ENCODE assay signal across 7 mouse cellular contexts in the genomic region with DNA sequence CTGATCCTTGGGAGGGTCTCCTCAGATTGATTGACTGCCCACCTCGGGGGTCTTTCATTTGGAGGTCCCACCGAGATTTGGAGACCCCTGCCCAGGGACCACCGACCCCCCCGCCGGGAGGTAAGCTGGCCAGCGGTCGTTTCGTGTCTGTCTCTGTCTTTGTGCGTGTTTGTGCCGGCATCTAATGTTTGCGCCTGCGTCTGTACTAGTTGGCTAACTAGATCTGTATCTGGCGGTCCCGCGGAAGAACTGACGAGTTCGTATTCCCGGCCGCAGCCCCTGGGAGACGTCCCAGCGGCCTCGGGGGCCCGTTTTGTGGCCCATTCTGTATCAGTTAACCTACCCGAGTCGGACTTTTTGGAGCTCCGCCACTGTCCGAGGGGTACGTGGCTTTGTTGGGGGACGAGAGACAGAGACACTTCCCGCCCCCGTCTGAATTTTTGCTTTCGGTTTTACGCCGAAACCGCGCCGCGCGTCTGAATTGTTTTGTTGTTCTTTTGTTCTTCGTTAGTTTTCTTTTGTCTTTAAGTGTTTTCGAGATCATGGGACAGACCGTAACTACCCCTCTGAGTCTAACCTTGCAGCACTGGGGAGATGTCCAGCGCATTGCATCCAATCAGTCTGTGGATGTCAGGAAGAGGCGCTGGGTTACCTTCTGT. TPM values are rescaled to one million over a fixed set of nuclear protein-coding genes. Genes with fewer than 3 reads are reported as not detected.
DNase-seq lines count a peak whose midpoint lies in the region; ATAC-seq and TF ChIP-seq lines count a peak whose summit lies in the region.
"Not testable (repeated sequence)": the region's sequence is repeated elsewhere in the genome, so short reads cannot be mapped to it uniquely, and the experiment has no call there.

No protein-coding gene starts in this region.

- WGBS in embryonic facial prominence, embryonic 13.5 days, result 2% methylated on average over 43 of the region's 44 CpGs
- WGBS in hindbrain, embryonic 11.5 days, result 3% methylated on average over 30 of the region's 44 CpGs
- WGBS in kidney, adult 2 months, result 1% methylated on average over 42 of the region's 44 CpGs
- whole genome bisulfite sequencing in liver, adult 2 months, result 6% methylated on average over 43 of the region's 44 CpGs
- 6% methylated on average over 33 of the region's 44 CpGs for WGBS in neural tube, embryonic 14.5 days

- DNase-seq in gastrocnemius, adult 2 months; hindbrain, embryonic 11.5 days (ENCODE audit: low spot score); kidney, adult 2 months; liver, adult 2 months (ENCODE audit: extremely low read depth, low read depth, low spot score): not testable (repeated sequence)
- DNase-seq in lung, postnatal 36 days, result peak; percentile 13

- peaks cover 23% of the 10 kb centered on the region for H3K27me3 ChIP-seq in embryonic facial prominence, embryonic 13.5 days
- not testable (repeated sequence) for H3K27me3 ChIP-seq in hindbrain, embryonic 11.5 days (ENCODE audit: control insufficient read depth, insufficient read depth, low read length); kidney, adult 2 months (replicated peaks; ENCODE audit: control insufficient read depth, insufficient read depth, low read length); liver, adult 2 months (ENCODE audit: control insufficient read depth, insufficient read depth, low read length); neural tube, embryonic 14.5 days (ENCODE audit: control insufficient read depth, insufficient read depth, low read length)

- H3K4me2 ChIP-seq in embryonic facial prominence, embryonic 13.5 days, result peak overlapping the region; percentile 60
- H3K4me2 ChIP-seq in hindbrain, embryonic 11.5 days (replicated peaks; ENCODE audit: low read depth, low read length), result peak overlapping the region; percentile 52
- peak overlapping the region; percentile 46 for H3K4me2 ChIP-seq in neural tube, embryonic 14.5 days (ENCODE audit: low read depth, low read length)

- ATAC-seq in embryonic facial prominence, embryonic 13.5 days (ENCODE audit: insufficient number of reproducible peaks, insufficient read depth, low FRiP score, low TSS enrichment, low read depth); hindbrain, embryonic 11.5 days (ENCODE audit: low FRiP score); neural tube, embryonic 14.5 days (ENCODE audit: low read depth): not testable (repeated sequence)

- H3K9me3 ChIP-seq in embryonic facial prominence, embryonic 13.5 days; hindbrain, embryonic 11.5 days (ENCODE audit: control insufficient read depth, low read length); neural tube, embryonic 14.5 days (ENCODE audit: control insufficient read depth, low read length): not testable (repeated sequence)

- not testable (repeated sequence) for H3K4me1 ChIP-seq in embryonic facial prominence, embryonic 13.5 days; hindbrain, embryonic 11.5 days (replicated peaks; ENCODE audit: control insufficient read depth, insufficient read depth, low read length); neural tube, embryonic 14.5 days (ENCODE audit: control insufficient read depth, insufficient read depth, low read length)
- H3K4me1 ChIP-seq in kidney, adult 2 months (ENCODE audit: control insufficient read depth, insufficient read depth, low read length), result peaks cover 20% of the 10 kb centered on the region; the same call in 1 of the 2 replicates
- H3K4me1 ChIP-seq in liver, adult 2 months (ENCODE audit: control insufficient read depth, insufficient read depth, low read length), result peaks cover 22% of the 10 kb centered on the region

- peak overlapping the region; percentile 41 for H3K4me3 ChIP-seq in embryonic facial prominence, embryonic 13.5 days
- H3K4me3 ChIP-seq in gastrocnemius, adult 2 months, result peak overlapping the region; percentile 70
- H3K4me3 ChIP-seq in hindbrain, embryonic 11.5 days (ENCODE audit: low read depth, low read length), result peak overlapping the region; percentile 32
- H3K4me3 ChIP-seq in kidney, adult 2 months (ENCODE audit: insufficient read depth, low read depth, low read length), result peak overlapping the region; percentile 45
- H3K4me3 ChIP-seq in liver, adult 2 months (ENCODE audit: insufficient read depth, low read depth, low read length), result peak overlapping the region; percentile 68
- peak overlapping the region; percentile 29 for H3K4me3 ChIP-seq in neural tube, embryonic 14.5 days (ENCODE audit: low read depth, low read length)

- not testable (repeated sequence) for H3K36me3 ChIP-seq in embryonic facial prominence, embryonic 13.5 days; hindbrain, embryonic 11.5 days (ENCODE audit: control insufficient read depth, insufficient read depth, low read length); kidney, adult 2 months (ENCODE audit: control insufficient read depth, insufficient read depth, low read length); liver, adult 2 months (ENCODE audit: control insufficient read depth, insufficient read depth, low read length); neural tube, embryonic 14.5 days (ENCODE audit: control insufficient read depth, insufficient read depth, low read length)

- 0 out of 2 replicates have a peak overlapping the region, but pooled peaks have one; percentile 52 for H3K9ac ChIP-seq in embryonic facial prominence, embryonic 13.5 days
- not testable (repeated sequence) for H3K9ac ChIP-seq in hindbrain, embryonic 11.5 days (ENCODE audit: low read depth, low read length)
- peak overlapping the region; percentile 84 for H3K9ac ChIP-seq in liver, adult 2 months (ENCODE audit: low read depth, low read length)
- H3K9ac ChIP-seq in neural tube, embryonic 14.5 days (replicated peaks; ENCODE audit: low read depth, low read length), result peak overlapping the region; percentile 34; the same call in 1 of the 2 replicates

- intact Hi-C loops in gastrocnemius, adult 2 months (cut with DNase I), result not testable (repeated sequence)

- not testable (repeated sequence) for H3K27ac ChIP-seq in embryonic facial prominence, embryonic 13.5 days; hindbrain, embryonic 11.5 days (ENCODE audit: low read depth, low read length); neural tube, embryonic 14.5 days (ENCODE audit: low read depth, low read length)
- H3K27ac ChIP-seq in gastrocnemius, adult 2 months, result peak overlapping the region; percentile 75
- H3K27ac ChIP-seq in kidney, adult 2 months (ENCODE audit: insufficient read depth, low read depth, low read length), result peak overlapping the region; percentile 51
- peak overlapping the region; percentile 97 for H3K27ac ChIP-seq in liver, adult 2 months (replicated peaks; ENCODE audit: insufficient read depth, low read depth, low read length)

- not testable (repeated sequence) for TF ChIP-seq CTCF in gastrocnemius, adult 2 months (IDR thresholded peaks at IDR 0.05); kidney, adult 2 months (conservative IDR thresholded peaks at IDR 0.05; ENCODE audit: insufficient read depth, insufficient read length, low read depth, low read length); liver, adult 2 months (IDR thresholded peaks at IDR 0.05; ENCODE audit: low read depth, low read length)

- not testable (repeated sequence) for H3K79me2 ChIP-seq in liver, adult 2 months (ENCODE audit: control insufficient read depth, insufficient read depth, low read length)

- TF ChIP-seq POLR2A in kidney, adult 2 months (IDR thresholded peaks at IDR 0.05; ENCODE audit: low read depth, low read length); liver, adult 2 months (IDR thresholded peaks at IDR 0.05; ENCODE audit: extremely low read depth, insufficient read depth, low read length): not testable (repeated sequence)

RNA-seq across cellular contexts. Expression of gene Ykt6, which starts 51.0 kb away (rescaled TPM):
- polyA plus RNA-seq in embryonic facial prominence, embryonic 13.5 days (2015; fragmentation: Nextera tagmentation; extraction: Ambion mirVana), result 58.7 and 66.0 TPM in 2 replicates
- total RNA-seq in gastrocnemius, adult 2 months (2021), result 10 to 100 TPM; 37.0 to 46.7 TPM
- 30.2 and 31.9 TPM in 2 replicates for polyA plus RNA-seq in hindbrain, embryonic 11.5 days (2014; fragmentation: Nextera tagmentation; extraction: Ambion mirVana)
- polyA plus RNA-seq in kidney, adult 2 months (2012; rRNA removed), result 54.1 and 60.4 TPM in 2 replicates
- total RNA-seq in liver, adult 2 months (2014; rRNA removed), result 41.6 and 41.8 TPM in 2 replicates
- 37.4 and 39.9 TPM in 2 replicates for polyA plus RNA-seq in liver, adult 2 months (2012; rRNA removed)
- polyA plus RNA-seq in neural tube, embryonic 14.5 days (2014; fragmentation: Nextera tagmentation; extraction: Ambion mirVana), result 39.1 and 40.9 TPM in 2 replicates

RNA-seq across cellular contexts. Expression of gene Gck, which starts 56.6 kb away (rescaled TPM):
- 2.1 and 2.4 TPM in 2 replicates for polyA plus RNA-seq in embryonic facial prominence, embryonic 13.5 days (2015; fragmentation: Nextera tagmentation; extraction: Ambion mirVana)
- 1 to 10 TPM; 1.8 to 7.8 TPM for total RNA-seq in gastrocnemius, adult 2 months (2021)
- 2.9 and 3.0 TPM in 2 replicates for polyA plus RNA-seq in hindbrain, embryonic 11.5 days (2014; fragmentation: Nextera tagmentation; extraction: Ambion mirVana)
- polyA plus RNA-seq in kidney, adult 2 months (2012; rRNA removed), result 0.16 and 0.43 TPM in 2 replicates
- 69.5 and 94.4 TPM in 2 replicates for total RNA-seq in liver, adult 2 months (2014; rRNA removed)
- polyA plus RNA-seq in liver, adult 2 months (2012; rRNA removed), result 112 and 155 TPM in 2 replicates
- polyA plus RNA-seq in neural tube, embryonic 14.5 days (2014; fragmentation: Nextera tagmentation; extraction: Ambion mirVana), result 1.7 and 3.5 TPM in 2 replicates

RNA-seq across cellular contexts. Expression of gene Camk2b, which starts 59.7 kb away (rescaled TPM):
- 1.9 and 2.5 TPM in 2 replicates for polyA plus RNA-seq in embryonic facial prominence, embryonic 13.5 days (2015; fragmentation: Nextera tagmentation; extraction: Ambion mirVana)
- 100 to 1,000 TPM; 108 to 128 TPM for total RNA-seq in gastrocnemius, adult 2 months (2021)
- polyA plus RNA-seq in hindbrain, embryonic 11.5 days (2014; fragmentation: Nextera tagmentation; extraction: Ambion mirVana), result 3.4 and 3.6 TPM in 2 replicates
- 5.1 and 6.2 TPM in 2 replicates for polyA plus RNA-seq in kidney, adult 2 months (2012; rRNA removed)
- total RNA-seq in liver, adult 2 months (2014; rRNA removed), result 6.4 and 8.5 TPM in 2 replicates
- 2.9 and 8.1 TPM in 2 replicates for polyA plus RNA-seq in liver, adult 2 months (2012; rRNA removed)
- 106 and 144 TPM in 2 replicates for polyA plus RNA-seq in neural tube, embryonic 14.5 days (2014; fragmentation: Nextera tagmentation; extraction: Ambion mirVana)

Comparison
In these comparisons a context has a peak if more than half of its experiments do, and no peak if none do; other contexts are left out.
1. RNA of gene Gck, which starts 56.6 kb away (polyA plus RNA-seq): 112 to 155 TPM in liver, adult 2 months; 1.7 to 3.5 TPM in neural tube, embryonic 14.5 days, 2.9 to 3.0 TPM in hindbrain, embryonic 11.5 days, 2.1 to 2.4 TPM in embryonic facial prominence, embryonic 13.5 days and 0.16 to 0.43 TPM in kidney, adult 2 months; every median in the first group is over 10 times any median in the second.
2. RNA of gene Camk2b, which starts 59.7 kb away (polyA plus RNA-seq): 106 to 144 TPM in neural tube, embryonic 14.5 days; 2.9 to 8.1 TPM in liver, adult 2 months, 5.1 to 6.2 TPM in kidney, adult 2 months, 3.4 to 3.6 TPM in hindbrain, embryonic 11.5 days and 1.9 to 2.5 TPM in embryonic facial prominence, embryonic 13.5 days; every median in the first group is over 10 times any median in the second.
3. Peak in every context shown above with its lines, with median percentiles within 50 percentile points of each other: H3K4me2 ChIP-seq and H3K4me3 ChIP-seq.